Mouse (Mus musculus) ES-E14 (cell line): ENCODE measurements around the gene Pced1a.

ENCODE experiments used
- MAFK ChIP-seq: IDR thresholded peaks from 2 replicates; pipeline ENCODE4 v1.6.1; 2014; ENCODE audit warnings: mild to moderate bottlenecking, low read depth, low read length, inconsistent platforms; ENCODE audit not compliant: insufficient read depth
- ZNF384 ChIP-seq: IDR thresholded peaks from 2 replicates; pipeline ENCODE4 v1.6.1; 2012; ENCODE audit warnings: low read depth, low read length, inconsistent platforms

DNA sequence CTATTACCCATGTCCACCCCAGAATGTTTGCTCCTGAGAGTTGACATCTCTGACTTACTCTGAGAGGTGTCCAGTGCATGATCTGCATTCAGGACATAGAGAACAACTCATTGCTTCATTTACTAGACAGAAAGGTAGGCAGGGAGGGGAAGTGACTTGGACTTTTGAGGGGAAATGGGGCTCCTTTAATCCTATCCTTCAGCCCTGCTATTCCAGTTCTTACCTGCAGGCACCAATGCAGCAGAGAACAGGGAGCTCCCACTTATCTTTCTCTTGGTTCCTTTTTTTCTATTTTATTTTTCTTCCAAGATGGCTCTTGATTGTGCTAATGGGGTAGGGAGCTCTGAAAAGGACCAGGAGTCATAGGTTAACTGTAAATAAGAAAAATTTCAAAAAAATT, 23.9 kb upstream of the Pced1a start:
- TF ChIP-seq MAFK = no peak
- no peak for TF ChIP-seq ZNF384
